Mouse (Mus musculus): ENCODE measurements at regions not wholly inside any gene's neighbourhood (a gene's known extent, or its start where the extent isn't known, plus 50 kb on each side); places are given as distances from the start of the nearest gene placed in this dataset.

GRCm38 (mm10) chr9:117967080-117967479 lies 73.2 kb upstream of the Azi2 start:
- peak; percentile 52 for DNase-seq

GRCm38 (mm10) chr9:117966326-117966989 lies 73.8 kb upstream of the Azi2 start:
- DNase-seq = peak; percentile 53

- no peak for DNase-seq
Measured at GRCm38 (mm10) chr9:117962088-117963030, 77.9 kb upstream of the Azi2 start.

- DNase-seq = no peak
Measured at GRCm38 (mm10) chr9:117959845-117960244, 80.5 kb upstream of the Azi2 start.

- no peak for DNase-seq
Measured at GRCm38 (mm10) chr9:117957195-117957594, 83.1 kb upstream of the Azi2 start.

- peak; percentile 49 for DNase-seq
Measured at GRCm38 (mm10) chr9:117956691-117957090, 83.6 kb upstream of the Azi2 start.

GRCm38 (mm10) chr9:117927466-117927847 lies 112.8 kb upstream of the Azi2 start:
- no peak for DNase-seq

GRCm38 (mm10) chr9:117926700-117927465 lies 113.4 kb upstream of the Azi2 start:
- no peak for DNase-seq

- no peak for DNase-seq
Measured at GRCm38 (mm10) chr9:117922992-117923391, 117.3 kb upstream of the Azi2 start.

- DNase-seq = no peak
Measured at GRCm38 (mm10) chr9:117907895-117908424, 132.3 kb upstream of the Azi2 start.

GRCm38 (mm10) chr9:117905045-117905747 lies 135.1 kb upstream of the Azi2 start:
- DNase-seq = peak; percentile 27

- DNase-seq = no peak
Measured at GRCm38 (mm10) chr9:117904621-117905020, 135.7 kb upstream of the Azi2 start.

- peak; percentile 73 for DNase-seq
Measured at GRCm38 (mm10) chr9:117903025-117903424, 137.3 kb upstream of the Azi2 start.

- no peak for DNase-seq
Measured at GRCm38 (mm10) chr9:117902239-117902939, 137.9 kb upstream of the Azi2 start.

GRCm38 (mm10) chr9:117900631-117901030 lies 139.7 kb upstream of the Azi2 start:
- DNase-seq = no peak

- DNase-seq = no peak
Measured at GRCm38 (mm10) chr9:117896517-117896916, 143.8 kb upstream of the Azi2 start.

GRCm38 (mm10) chr9:117892601-117893000 lies 147.7 kb upstream of the Azi2 start:
- DNase-seq = no peak

GRCm38 (mm10) chr9:117873172-117873571 lies 167.1 kb upstream of the Azi2 start:
- no peak for DNase-seq

GRCm38 (mm10) chr9:117872387-117873081 lies 167.8 kb upstream of the Azi2 start:
- peak; percentile 57 for DNase-seq

- DNase-seq = peak; percentile 14
Measured at GRCm38 (mm10) chr9:117872021-117872386, 168.3 kb upstream of the Azi2 start.

GRCm38 (mm10) chr9:117870616-117871015 lies 169.7 kb upstream of the Azi2 start:
- no peak for DNase-seq
